Mouse (Mus musculus) liver, embryonic 14.5 days (tissue): ENCODE results near the gene Mx1.

Experiments
- CTCF ChIP-seq: IDR thresholded peaks from 2 replicates; pipeline ENCODE4 v1.5.1; 2016; ENCODE audit warnings: antibody characterized with exemption, low read depth, control low read depth
- EP300 ChIP-seq: IDR thresholded peaks from 2 replicates; pipeline ENCODE4 v1.6.1; 2016; ENCODE audit warnings: antibody characterized with exemption, low read depth

DNA sequence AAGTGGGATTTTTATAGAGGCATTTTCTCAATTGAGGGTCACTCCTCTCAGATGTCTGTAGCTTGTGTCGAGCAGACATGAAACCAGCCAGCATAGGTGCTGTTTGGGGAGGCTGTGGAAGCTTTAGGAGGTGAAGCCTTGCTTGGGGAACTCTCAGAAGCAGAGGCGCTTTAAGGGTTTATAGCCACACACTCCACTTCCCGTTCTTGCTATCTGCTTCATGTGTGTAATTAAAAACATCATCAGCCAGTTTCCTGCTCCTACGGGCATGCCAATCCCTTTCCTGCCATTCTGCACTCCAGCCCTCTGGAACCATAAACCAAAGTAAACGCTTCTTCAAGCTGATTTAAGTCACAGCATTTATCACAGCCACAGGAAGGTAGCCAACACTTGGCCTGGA is 48.1 kb upstream of the Mx1 start:
- TF ChIP-seq CTCF = no peak
- no peak for TF ChIP-seq EP300
